Mouse (Mus musculus) spleen, adult 2 months (tissue): Measurements from ENCODE around the gene Pde7b. TPM values are rescaled to one million over a fixed set of nuclear protein-coding genes. Genes with fewer than 3 reads are reported as not detected.

Experiments used
- DNase-seq, 2 experiments: peaks; one replicate each; pipeline versions ENCODE4 v3.0.0 to v3.0.0-alpha.2; 2012 to 2021; ENCODE audit warnings: low spot score in 2 of 2, low read depth in 1 of 2
- H3K27ac ChIP-seq: fragments of 200-500 bp; 2 replicates; pipeline ENCODE4 v1.5.1; 2012; ENCODE audit warnings: low read length, inconsistent platforms; ENCODE audit not compliant: insufficient read depth
- H3K27me3 ChIP-seq: fragments of 200-500 bp; 2 replicates; pipeline ENCODE4 v1.6.1; 2012; ENCODE audit warnings: mild to moderate bottlenecking, moderate library complexity, low read length, inconsistent platforms; ENCODE audit not compliant: control insufficient read depth, insufficient read depth
- H3K36me3 ChIP-seq: fragments of 200-500 bp; 2 replicates; pipeline ENCODE4 v1.6.1; 2012; ENCODE audit warnings: mild to moderate bottlenecking, low read length, inconsistent platforms; ENCODE audit not compliant: control insufficient read depth, insufficient read depth
- H3K4me1 ChIP-seq: fragments of 200-500 bp; 2 replicates; pipeline ENCODE4 v1.6.1; 2011; ENCODE audit warnings: inconsistent platforms; ENCODE audit not compliant: control insufficient read depth, insufficient read depth, insufficient read length
- H3K4me3 ChIP-seq: fragments of 200-500 bp; 2 replicates; pipeline ENCODE4 v1.5.1; 2011; ENCODE audit warnings: mild to moderate bottlenecking, inconsistent platforms; ENCODE audit not compliant: insufficient read depth, insufficient read length; ENCODE audit errors: extremely low read depth
- CTCF ChIP-seq: fragments of 200-500 bp; IDR thresholded peaks from 2 replicates; pipeline ENCODE4 v1.5.1; 2011; ENCODE audit warnings: mild to moderate bottlenecking, inconsistent platforms; ENCODE audit not compliant: insufficient read depth, insufficient read length, insufficient replicate concordance; ENCODE audit errors: extremely low read depth
- POLR2A ChIP-seq: fragments of 200-500 bp; IDR thresholded peaks from 2 replicates; pipeline ENCODE4 v1.6.1; 2011; ENCODE audit warnings: low read depth, low read length, inconsistent platforms
- WGBS: fragments of 180-500 bp; shearing (Covaris S2); methylation state at CpG from one replicate; pipeline ENCODE4 v1.1.7; 2018; 5-methylcytosine and 5-hydroxymethylcytosine counted together
- polyA plus RNA-seq: library from polyadenylated mRNA; depleted of rRNA; stranded (reverse); fragments of >200 nt; gene quantifications from 2 replicates; pipeline ENCODE4 v1.2.3, GENCODE M21; 2012

Gene Pde7b
- polyA plus RNA-seq, 1 experiment = 0.69 TPM

DNA sequence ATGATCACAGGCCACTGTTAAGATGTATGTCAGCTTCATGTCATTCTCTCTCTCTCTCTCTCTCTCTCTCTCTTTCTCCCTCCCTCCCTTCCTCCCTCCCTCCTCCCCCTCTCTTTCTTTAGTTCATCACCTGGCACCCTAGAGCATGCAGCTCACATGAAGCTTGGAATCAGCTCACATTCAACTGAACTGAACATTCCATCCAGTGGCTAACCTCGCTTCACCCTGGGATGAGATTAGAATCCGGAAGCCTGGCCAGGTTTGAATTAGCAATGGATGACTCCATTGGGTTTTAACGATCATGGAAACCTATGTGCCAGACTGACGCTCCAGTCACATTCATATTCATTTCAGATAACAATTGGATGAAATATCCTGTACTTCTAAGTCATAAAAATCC lies 215.1 kb downstream of the Pde7b start:
- Histone ChIP-seq H3K27ac (no peak overlapping the region), H3K36me3 (no peaks in the 10 kb centered on the region), H3K4me3 (no peak overlapping the region), H3K27me3 (no peaks in the 10 kb centered on the region), H3K4me1 (no peaks in the 10 kb centered on the region)
- no peak for DNase-seq
- 92% methylated on average over 4 of the region's 4 CpGs for WGBS
- no peak for TF ChIP-seq CTCF

GRCm38 (mm10) chr10:20508497-20508896 lies 216.4 kb downstream of the Pde7b start:
- no peak for TF ChIP-seq CTCF
- TF ChIP-seq POLR2A = no peak
- H3K4me1 ChIP-seq = no peaks in the 10 kb centered on the region
- H3K36me3 ChIP-seq = no peaks in the 10 kb centered on the region
- DNase-seq = no peak
- no peaks in the 10 kb centered on the region for H3K27me3 ChIP-seq
- H3K27ac ChIP-seq = no peak overlapping the region
- WGBS = 88% methylated on average over 3 of the region's 3 CpGs
- no peak overlapping the region for H3K4me3 ChIP-seq

DNA sequence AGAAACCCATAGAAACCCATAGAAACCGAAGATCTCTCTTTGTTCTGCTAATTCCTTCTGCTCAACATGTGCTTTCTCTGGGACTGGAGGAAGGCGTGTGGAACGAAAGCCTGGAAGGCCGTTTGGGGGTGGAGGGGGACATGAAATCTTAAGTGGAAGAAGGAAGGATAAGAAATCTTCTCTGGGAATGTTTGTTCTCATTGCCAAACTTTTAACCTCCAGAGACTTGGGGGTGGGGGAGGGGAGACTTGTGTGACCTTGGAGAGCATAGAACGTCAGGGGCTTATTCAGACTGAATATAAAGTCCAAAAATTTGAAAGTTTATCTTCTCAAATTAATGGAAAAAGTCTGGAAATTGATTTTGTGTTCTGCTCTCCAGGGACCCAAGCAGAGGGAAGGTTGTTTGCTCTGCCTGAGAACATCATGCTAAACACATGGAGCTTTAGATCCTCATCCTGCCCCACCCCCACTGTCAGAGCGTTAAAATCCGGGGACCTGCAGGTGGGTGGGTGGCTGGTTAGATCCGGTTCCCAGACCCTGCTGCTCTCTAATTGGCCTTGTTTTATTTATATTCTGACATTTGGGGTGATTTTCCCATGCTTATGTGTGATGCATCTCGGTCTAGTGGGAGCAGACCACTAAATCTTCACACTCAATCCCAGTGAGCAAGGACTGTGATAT lies 217.0 kb downstream of the Pde7b start:
- 85% methylated on average over 9 of the region's 9 CpGs for WGBS
- H3K4me3 ChIP-seq = no peak overlapping the region
- no peaks in the 10 kb centered on the region for H3K27me3 ChIP-seq
- no peaks in the 10 kb centered on the region for H3K36me3 ChIP-seq
- TF ChIP-seq POLR2A (no peak), CTCF (no peak)
- no peak overlapping the region for H3K27ac ChIP-seq
- H3K4me1 ChIP-seq = no peaks in the 10 kb centered on the region
- no peak for DNase-seq

DNA sequence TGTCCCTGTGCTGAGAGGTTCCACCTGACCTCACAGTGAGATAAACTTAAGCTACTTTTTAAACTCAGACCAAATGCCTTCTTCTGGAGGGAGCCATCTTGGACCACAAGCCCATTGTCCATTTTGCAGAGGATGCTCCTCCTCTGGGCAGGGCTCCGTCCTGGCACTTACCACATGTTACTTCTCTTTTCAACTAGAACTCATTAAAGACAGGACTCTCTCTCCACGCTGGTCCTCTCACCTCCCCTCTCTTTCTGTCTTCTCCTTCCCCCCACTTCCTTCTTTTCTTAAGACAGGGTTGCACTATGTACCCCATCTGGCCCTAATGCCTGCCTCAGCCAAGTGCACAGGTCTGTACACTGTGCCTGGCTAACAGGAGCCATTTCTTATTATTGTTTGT lies 217.8 kb downstream of the Pde7b start:
- no peak overlapping the region for H3K4me3 ChIP-seq
- H3K27ac ChIP-seq = no peak overlapping the region
- WGBS = 40% methylated on average over 2 of the region's 2 CpGs
- DNase-seq = no peak
- H3K36me3 ChIP-seq = no peaks in the 10 kb centered on the region
- no peaks in the 10 kb centered on the region for H3K27me3 ChIP-seq
- H3K4me1 ChIP-seq = no peaks in the 10 kb centered on the region
- TF ChIP-seq CTCF (no peak), POLR2A (no peak)

DNA sequence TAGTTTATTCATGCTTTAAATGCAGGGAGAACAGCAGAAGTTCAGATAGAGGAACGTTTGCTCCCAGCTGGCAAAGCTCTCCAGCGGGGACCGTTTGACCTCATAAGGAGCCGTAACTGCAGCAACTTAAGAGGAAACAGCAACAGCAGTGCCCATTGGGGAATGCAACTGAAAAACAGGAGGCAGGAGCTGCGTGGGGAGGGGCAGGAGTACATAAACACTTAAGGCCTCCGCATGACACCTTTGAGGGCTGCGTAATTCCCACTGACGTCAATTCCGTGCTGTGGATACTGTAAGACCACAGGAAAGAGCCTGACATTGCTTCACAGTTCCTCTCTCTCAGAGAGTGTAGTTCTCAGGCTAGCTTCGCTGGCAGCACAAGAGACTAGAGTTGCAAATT lies 219.4 kb downstream of the Pde7b start:
- no peak overlapping the region for H3K27ac ChIP-seq
- no peak for DNase-seq
- H3K4me1 ChIP-seq = no peaks in the 10 kb centered on the region
- 83% methylated on average over 10 of the region's 10 CpGs for WGBS
- H3K27me3 ChIP-seq = no peaks in the 10 kb centered on the region
- TF ChIP-seq POLR2A = no peak
- TF ChIP-seq CTCF = no peak
- no peak overlapping the region for H3K4me3 ChIP-seq
- H3K36me3 ChIP-seq = no peaks in the 10 kb centered on the region

DNA sequence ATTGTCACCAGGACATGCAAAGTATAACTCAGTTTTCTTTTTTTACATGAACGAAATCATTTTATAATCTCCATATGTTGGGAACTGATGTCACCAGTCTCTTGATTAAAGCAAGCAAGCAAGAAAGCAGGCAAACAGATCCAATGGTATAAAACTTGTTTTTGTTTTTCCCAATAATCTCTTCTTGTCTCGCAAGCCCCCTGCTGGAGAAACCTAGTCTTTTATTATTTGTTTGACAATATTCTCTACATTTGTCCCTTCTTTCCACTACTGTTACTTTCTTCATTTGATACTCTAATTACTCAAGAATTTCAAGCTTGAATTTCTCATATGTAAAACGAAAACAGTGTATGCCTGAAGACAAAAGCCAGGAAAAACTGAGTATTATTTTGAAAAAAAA lies 220.1 kb downstream of the Pde7b start:
- H3K27ac ChIP-seq = no peak overlapping the region
- H3K27me3 ChIP-seq = no peaks in the 10 kb centered on the region
- TF ChIP-seq POLR2A = no peak
- TF ChIP-seq CTCF = no peak
- WGBS = 74% methylated on average over 3 of the region's 3 CpGs
- H3K4me1 ChIP-seq = no peaks in the 10 kb centered on the region
- no peaks in the 10 kb centered on the region for H3K36me3 ChIP-seq
- DNase-seq = no peak
- H3K4me3 ChIP-seq = no peak overlapping the region

GRCm38 (mm10) chr10:20503265-20504025 lies 221.4 kb downstream of the Pde7b start:
- no peaks in the 10 kb centered on the region for H3K4me1 ChIP-seq
- no peak overlapping the region for H3K4me3 ChIP-seq
- H3K27me3 ChIP-seq = no peaks in the 10 kb centered on the region
- DNase-seq = no peak
- H3K36me3 ChIP-seq = no peaks in the 10 kb centered on the region
- H3K27ac ChIP-seq = no peak overlapping the region
- WGBS = 91% methylated on average over 17 of the region's 17 CpGs
- no peak for TF ChIP-seq POLR2A
- no peak for TF ChIP-seq CTCF
